Mouse (Mus musculus) forebrain, embryonic 16.5 days (tissue): Measurements from ENCODE around the gene Foxs1. TPM values are rescaled to one million over a fixed set of nuclear protein-coding genes. Genes with fewer than 3 reads are reported as not detected.

Source experiments
- ATAC-seq: fragments of 200-750 bp; cut with Nextera tagmentation; 2 replicates; pipeline ENCODE4 v1.8.0; 2017; ENCODE audit warnings: mild to moderate bottlenecking, moderate library complexity
- H3K27ac ChIP-seq: fragments of 300-500 bp; sonication (generic); 2 replicates; pipeline ENCODE4 v1.5.1; 2014; ENCODE audit warnings: low read length, control low read depth
- H3K27me3 ChIP-seq: fragments of 300-500 bp; sonication (generic); replicated peaks from 2 replicates; pipeline ENCODE4 v1.6.1; 2014; ENCODE audit warnings: low read length; ENCODE audit not compliant: control insufficient read depth, insufficient read depth
- H3K36me3 ChIP-seq: fragments of 300-500 bp; sonication (generic); 2 replicates; pipeline ENCODE4 v1.6.1; 2014; ENCODE audit not compliant: control insufficient read depth, insufficient read depth
- H3K4me1 ChIP-seq: fragments of 300-500 bp; sonication (generic); replicated peaks from 2 replicates; pipeline ENCODE4 v1.6.1; 2014; ENCODE audit warnings: low read length; ENCODE audit not compliant: control insufficient read depth, insufficient read depth
- H3K4me2 ChIP-seq: fragments of 300-500 bp; sonication (generic); 2 replicates; pipeline ENCODE4 v1.6.1; 2014; ENCODE audit warnings: mild to moderate bottlenecking, low read length, control low read depth
- H3K4me3 ChIP-seq: fragments of 300-500 bp; sonication (generic); replicated peaks from 2 replicates; pipeline ENCODE4 v1.5.1; 2014; ENCODE audit warnings: mild to moderate bottlenecking, low read length, control low read depth
- H3K9ac ChIP-seq: fragments of 300-500 bp; sonication (generic); replicated peaks from 2 replicates; pipeline ENCODE4 v1.6.1; 2014; ENCODE audit warnings: low read depth, low read length, control low read depth
- H3K9me3 ChIP-seq: fragments of 300-500 bp; sonication (generic); 2 replicates; pipeline ENCODE4 v1.6.1; 2016; ENCODE audit warnings: low read length; ENCODE audit not compliant: control insufficient read depth
- WGBS: fragments of 180-500 bp; shearing (Covaris S2); extraction: QIAGEN DNeasy Blood & Tissue Kit; methylation state at CpG from one replicate; pipeline ENCODE4 v1.1.7; 2014; 5-methylcytosine and 5-hydroxymethylcytosine counted together
- polyA plus RNA-seq: library from polyadenylated mRNA; unstranded; fragments of >200 nt; fragmentation: Nextera tagmentation; extraction: Ambion mirVana; gene quantifications from 2 replicates; pipeline ENCODE4 v1.2.1, GENCODE M21; 2015

The Foxs1 gene
- polyA plus RNA-seq, 1 experiment from 2014 or later, result 3.7 TPM

DNA sequence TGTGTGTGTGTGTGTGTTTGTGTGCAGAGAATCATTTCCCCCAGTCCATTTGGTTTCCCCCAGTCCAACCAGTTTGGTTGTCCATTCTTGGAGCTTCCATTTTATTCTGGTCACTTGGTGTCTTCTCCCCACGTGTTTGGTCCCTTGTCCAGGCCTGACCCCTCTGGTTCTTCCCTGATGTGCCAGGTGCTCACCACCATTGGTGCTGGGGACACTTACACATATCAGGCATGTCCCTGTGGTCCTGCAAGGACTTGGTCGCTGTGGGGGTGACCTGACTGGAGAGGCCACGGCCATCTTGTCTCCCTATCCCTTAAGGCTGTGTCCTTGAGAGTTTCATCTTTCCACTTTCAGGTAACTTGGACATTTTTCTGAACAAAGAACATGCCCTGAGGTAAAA, 36.1 kb downstream of the Foxs1 start:
- WGBS, result 94% methylated on average over 3 of the region's 3 CpGs
- Histone ChIP-seq H3K27ac (no peak overlapping the region), H3K36me3 (peaks cover 2% of the 10 kb centered on the region; the same call in 1 of the 2 replicates), H3K4me2 (no peak overlapping the region), H3K9me3 (no peaks in the 10 kb centered on the region), H3K9ac (no peak overlapping the region), H3K4me1 (no peaks in the 10 kb centered on the region), H3K4me3 (no peak overlapping the region), H3K27me3 (no peaks in the 10 kb centered on the region)
- ATAC-seq, result no peak

DNA sequence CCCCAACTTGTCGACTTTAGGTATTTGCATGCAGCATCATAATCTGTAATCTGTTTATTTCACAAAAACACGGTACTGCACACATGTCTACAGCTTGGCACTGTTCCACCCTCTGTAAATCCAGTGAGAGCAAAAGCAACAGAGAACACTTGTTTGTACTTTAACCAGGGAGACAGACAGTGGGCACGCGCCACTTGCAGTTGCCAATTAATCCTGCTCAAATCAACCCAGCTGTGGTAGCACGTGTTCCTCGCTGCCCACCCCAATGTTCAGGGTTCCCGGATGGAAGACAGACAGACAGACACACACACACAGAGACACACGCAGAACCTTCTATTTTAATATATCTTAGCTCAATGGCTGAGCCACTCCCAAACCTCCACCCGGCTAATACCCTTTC, 37.2 kb downstream of the Foxs1 start:
- no peaks in the 10 kb centered on the region for H3K4me1 ChIP-seq
- H3K9ac ChIP-seq, result no peak overlapping the region
- no peaks in the 10 kb centered on the region for H3K27me3 ChIP-seq
- 87% methylated on average over 9 of the region's 9 CpGs for WGBS
- no peak overlapping the region for H3K4me2 ChIP-seq
- H3K36me3 ChIP-seq, result peaks cover 4% of the 10 kb centered on the region; the same call in 1 of the 2 replicates
- no peak for ATAC-seq
- no peak overlapping the region for H3K27ac ChIP-seq
- no peaks in the 10 kb centered on the region for H3K9me3 ChIP-seq
- no peak overlapping the region for H3K4me3 ChIP-seq

DNA sequence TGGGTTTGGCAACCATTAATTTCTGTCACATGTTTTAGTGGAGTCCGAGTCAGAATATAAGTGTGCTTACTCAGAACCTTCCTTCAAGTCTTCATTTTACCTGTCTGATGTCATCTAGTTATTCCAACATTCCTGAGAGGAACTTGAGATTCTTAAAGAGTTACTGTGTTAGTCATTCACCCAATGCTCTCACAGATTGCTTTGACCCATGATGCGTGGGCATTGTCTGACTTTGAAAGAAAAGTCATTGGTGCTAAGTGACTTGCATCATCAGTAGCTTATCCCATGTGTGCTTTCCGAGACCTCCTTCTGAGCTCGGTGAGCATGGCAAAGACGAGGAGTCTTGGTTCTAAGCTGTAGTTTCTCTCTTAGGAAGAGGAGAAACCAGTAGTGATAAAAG, 44.2 kb downstream of the Foxs1 start:
- peaks cover 7% of the 10 kb centered on the region for H3K36me3 ChIP-seq
- H3K4me3 ChIP-seq, result no peak overlapping the region
- ATAC-seq, result no peak

DNA sequence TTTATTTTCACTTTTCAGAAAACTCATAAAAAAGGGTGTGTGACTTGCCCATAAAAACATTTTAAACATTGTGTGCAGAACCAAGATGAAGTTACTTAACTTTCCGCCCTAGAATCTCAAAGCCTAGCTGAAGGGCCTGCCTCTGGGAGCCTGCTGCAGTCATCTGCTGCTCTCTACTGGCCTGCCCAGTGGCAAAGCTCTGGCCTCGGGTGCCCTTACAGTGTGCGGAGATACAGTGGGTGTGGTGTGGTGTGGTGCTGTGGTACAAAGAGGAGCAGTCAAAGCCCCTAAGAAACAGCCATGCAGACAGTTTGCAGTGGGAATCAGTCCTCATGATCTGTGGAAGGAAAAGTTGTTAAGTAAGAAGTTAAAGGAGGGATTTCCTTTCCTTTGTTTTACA, 45.8 kb downstream of the Foxs1 start:
- no peak overlapping the region for H3K4me2 ChIP-seq
- 91% methylated on average over 3 of the region's 3 CpGs for WGBS
- no peaks in the 10 kb centered on the region for H3K27me3 ChIP-seq
- H3K9ac ChIP-seq, result no peak overlapping the region
- H3K4me3 ChIP-seq, result no peak overlapping the region
- no peaks in the 10 kb centered on the region for H3K9me3 ChIP-seq
- H3K4me1 ChIP-seq, result no peaks in the 10 kb centered on the region
- H3K36me3 ChIP-seq, result peaks cover 7% of the 10 kb centered on the region
- ATAC-seq, result no peak
- H3K27ac ChIP-seq, result no peak overlapping the region

More for the DNA sequence above, 44.2 kb downstream of the Foxs1 start:
- Histone ChIP-seq H3K27ac (no peak overlapping the region), H3K9ac (no peak overlapping the region), H3K4me2 (no peak overlapping the region), H3K27me3 (no peaks in the 10 kb centered on the region), H3K9me3 (no peaks in the 10 kb centered on the region), H3K4me1 (no peaks in the 10 kb centered on the region)
- 94% methylated on average over 5 of the region's 5 CpGs for WGBS

DNA sequence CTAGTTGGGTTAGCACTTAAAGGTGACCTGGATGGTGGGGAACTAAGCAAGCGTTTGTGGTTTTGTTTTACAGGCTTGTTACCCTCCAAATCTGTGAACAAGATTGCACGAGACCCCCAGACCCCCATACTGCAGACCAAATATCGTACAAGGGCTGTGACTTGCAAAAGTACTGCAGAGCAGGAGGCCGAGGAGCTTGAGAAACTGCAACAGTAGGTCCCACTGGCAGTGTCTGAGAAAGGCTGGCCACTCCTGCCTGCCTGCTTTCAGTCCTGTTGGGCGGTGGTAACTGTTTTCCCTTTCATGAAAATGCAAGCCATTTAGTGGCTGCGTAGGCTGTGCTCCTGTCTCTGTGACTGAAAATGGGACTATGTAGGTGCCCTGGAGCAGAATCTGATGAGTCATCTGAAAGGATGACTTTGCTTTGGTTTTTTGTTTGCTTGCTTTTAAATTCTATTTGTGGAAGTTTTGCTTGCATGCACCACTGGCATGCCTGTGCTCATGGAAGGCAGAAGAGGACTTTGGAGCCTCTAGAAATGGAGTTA, 48.8 kb downstream of the Foxs1 start:
- Histone ChIP-seq H3K4me3 (no peak overlapping the region), H3K9me3 (no peaks in the 10 kb centered on the region), H3K36me3 (peaks cover 5% of the 10 kb centered on the region; the same call in 1 of the 2 replicates), H3K4me2 (no peak overlapping the region), H3K9ac (no peak overlapping the region), H3K27ac (no peak overlapping the region), H3K27me3 (no peaks in the 10 kb centered on the region), H3K4me1 (no peaks in the 10 kb centered on the region)
- no peak for ATAC-seq
- 93% methylated on average over 6 of the region's 6 CpGs for whole genome bisulfite sequencing

Other genes starting within 250 kb of the Foxs1 start
- 29.3 and 32.8 TPM in 2 replicates for gene Mcts2, start 246.2 kb downstream of the Foxs1 start, polyA plus RNA-seq
- 22.3 and 26.0 TPM in 2 replicates for gene Id1, start 197.0 kb downstream of the Foxs1 start, polyA plus RNA-seq
- gene Cox4i2, start 179.0 kb downstream of the Foxs1 start, polyA plus RNA-seq, result 4.7 and 6.0 TPM in 2 replicates
- gene Bcl2l1, start 101.5 kb downstream of the Foxs1 start, polyA plus RNA-seq, result 176 and 188 TPM in 2 replicates
- 40.0 and 49.6 TPM in 2 replicates for gene Tpx2, start 85.2 kb downstream of the Foxs1 start, polyA plus RNA-seq
- gene Mylk2, start 21.9 kb downstream of the Foxs1 start, polyA plus RNA-seq, result not detected in 2 replicates
- gene Dusp15, start 18.5 kb upstream of the Foxs1 start, polyA plus RNA-seq, result 6.0 and 8.6 TPM in 2 replicates
- 2.1 and 3.5 TPM in 2 replicates for gene Ttll9, start 29.3 kb upstream of the Foxs1 start, polyA plus RNA-seq
- 187 and 204 TPM in 2 replicates for gene Pdrg1, start 82.2 kb upstream of the Foxs1 start, polyA plus RNA-seq
- gene Xkr7, start 98.6 kb upstream of the Foxs1 start, polyA plus RNA-seq, result 1.6 and 2.0 TPM in 2 replicates
- gene Ccm2l, start 132.7 kb upstream of the Foxs1 start, polyA plus RNA-seq, result 0.85 and 0.94 TPM in 2 replicates
- gene Hck, start 175.3 kb upstream of the Foxs1 start, polyA plus RNA-seq, result 1.8 and 2.1 TPM in 2 replicates
- 74.5 and 78.9 TPM in 2 replicates for gene Tm9sf4, start 228.1 kb upstream of the Foxs1 start, polyA plus RNA-seq